Mouse (Mus musculus) lung, postnatal 0 days (tissue): Measurements from ENCODE around the gene Prrc2b.

ENCODE experiments used
- CTCF ChIP-seq: IDR thresholded peaks from 2 replicates; pipeline ENCODE4 v1.5.1; 2016; ENCODE audit warnings: antibody characterized with exemption, mild to moderate bottlenecking
- EP300 ChIP-seq: IDR thresholded peaks from 2 replicates; pipeline ENCODE4 v1.6.1; 2016; ENCODE audit warnings: antibody characterized with exemption, mild to moderate bottlenecking, control low read depth

- TF ChIP-seq CTCF (no peak), EP300 (no peak)
Observed at GRCm38 (mm10) chr2:32218113-32218512, 67.2 kb downstream of the Prrc2b start.
